ENCODE assay signal across 31 mouse cellular contexts in the genomic region with DNA sequence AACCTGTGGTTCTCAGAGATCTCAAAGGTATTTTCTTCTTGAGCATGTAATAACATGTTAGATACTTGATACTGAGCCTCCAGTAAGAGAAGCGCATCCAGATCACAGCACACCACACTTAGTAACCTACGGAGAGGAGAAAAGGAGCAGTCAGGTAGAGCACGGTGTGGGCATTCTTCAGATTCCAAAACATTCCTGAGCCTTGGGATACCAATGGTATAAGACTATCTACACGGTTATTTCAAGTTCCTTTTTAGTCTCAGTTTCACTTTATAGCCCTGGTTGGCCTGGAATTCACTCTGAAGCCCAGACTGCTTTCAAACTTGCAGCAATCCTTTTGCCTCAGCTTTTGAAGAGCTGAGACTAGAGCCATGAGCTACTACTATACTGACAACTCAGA.
"Had no signal": no experiment of that assay in that cellular context is flagged by ENCODE, and none has a peak within 500 bp of the region (broad histone marks: within the 10 kb centered on the region; RNA-seq: fewer than 3 reads in every experiment).

No protein-coding gene starts in this region.

- H3K27me3 ChIP-seq: limb, embryonic 12.5 days; limb, embryonic 13.5 days; limb, embryonic 15.5 days; liver, embryonic 12.5 days; liver, embryonic 13.5 days; liver, embryonic 15.5 days; lung, embryonic 15.5 days; megakaryocyte, embryonic 14.5 days; midbrain, embryonic 12.5 days; midbrain, embryonic 13.5 days; midbrain, embryonic 15.5 days; neural tube, embryonic 12.5 days had no signal

- H3K4me2 ChIP-seq: limb, embryonic 12.5 days; limb, embryonic 13.5 days; limb, embryonic 15.5 days; liver, embryonic 11.5 days; liver, embryonic 12.5 days; liver, embryonic 13.5 days; liver, embryonic 15.5 days; lung, embryonic 14.5 days; lung, embryonic 15.5 days; midbrain, embryonic 11.5 days; midbrain, embryonic 12.5 days; midbrain, embryonic 13.5 days; midbrain, embryonic 15.5 days; neural tube, embryonic 12.5 days had no signal

- H3K27ac ChIP-seq: left cerebral cortex, adult 2 months; limb, embryonic 10.5 days; limb, embryonic 12.5 days; limb, embryonic 13.5 days; limb, embryonic 15.5 days; liver, embryonic 12.5 days; liver, embryonic 13.5 days; liver, embryonic 14.5 days; liver, embryonic 15.5 days; lung, embryonic 15.5 days; macrophage; midbrain, embryonic 10.5 days; midbrain, embryonic 12.5 days; midbrain, embryonic 13.5 days; midbrain, embryonic 15.5 days; neural tube, embryonic 12.5 days had no signal

- H3K9me3 ChIP-seq: limb, embryonic 10.5 days; limb, embryonic 12.5 days; limb, embryonic 13.5 days; limb, embryonic 15.5 days; liver, embryonic 12.5 days; liver, embryonic 13.5 days; liver, embryonic 15.5 days; lung, embryonic 15.5 days; megakaryocyte, embryonic 14.5 days; midbrain, embryonic 10.5 days; midbrain, embryonic 12.5 days; midbrain, embryonic 13.5 days; midbrain, embryonic 15.5 days; neural tube, embryonic 12.5 days had no signal

- H3K36me3 ChIP-seq: limb, embryonic 10.5 days; limb, embryonic 12.5 days; limb, embryonic 13.5 days; limb, embryonic 15.5 days; liver, embryonic 12.5 days; liver, embryonic 13.5 days; liver, embryonic 15.5 days; lung, embryonic 15.5 days; midbrain, embryonic 10.5 days; midbrain, embryonic 12.5 days; midbrain, embryonic 13.5 days; midbrain, embryonic 15.5 days; neural tube, embryonic 12.5 days had no signal

- DNase-seq: left cerebral cortex, postnatal 4 days; liver; liver, embryonic 13.5 days; liver, postnatal 0 days; lung, adult 18-20 months; lung, embryonic 14.5 days; lung, postnatal 10 days; lung, postnatal 14 days; lung, postnatal 36 days; lung, postnatal 4 days; midbrain, embryonic 14.5 days had no signal

- ATAC-seq: liver, embryonic 12.5 days; liver, postnatal 0 days; midbrain, embryonic 13.5 days; midbrain, embryonic 15.5 days; midbrain, embryonic 16.5 days had no signal

- H3K4me1 ChIP-seq: limb, embryonic 10.5 days; limb, embryonic 12.5 days; limb, embryonic 13.5 days; limb, embryonic 15.5 days; liver, embryonic 12.5 days; liver, embryonic 13.5 days; liver, embryonic 15.5 days; lung, embryonic 15.5 days; megakaryocyte, embryonic 14.5 days; midbrain, embryonic 10.5 days; midbrain, embryonic 12.5 days; midbrain, embryonic 13.5 days; midbrain, embryonic 15.5 days; neural tube, embryonic 12.5 days had no signal

- H3K9ac ChIP-seq: limb, embryonic 12.5 days; limb, embryonic 13.5 days; limb, embryonic 15.5 days; liver, embryonic 12.5 days; liver, embryonic 13.5 days; liver, embryonic 14.5 days; liver, embryonic 15.5 days; liver, postnatal 0 days; lung, embryonic 14.5 days; lung, embryonic 15.5 days; midbrain, embryonic 12.5 days; midbrain, embryonic 13.5 days; midbrain, embryonic 15.5 days; neural tube, embryonic 12.5 days had no signal

- H3K4me3 ChIP-seq: left cerebral cortex, adult 2 months; limb, embryonic 10.5 days; limb, embryonic 12.5 days; limb, embryonic 13.5 days; limb, embryonic 15.5 days; liver, embryonic 12.5 days; liver, embryonic 13.5 days; liver, embryonic 15.5 days; lung, embryonic 15.5 days; megakaryocyte, embryonic 14.5 days; midbrain, embryonic 10.5 days; midbrain, embryonic 12.5 days; midbrain, embryonic 13.5 days; midbrain, embryonic 15.5 days; myocyte; neural tube, embryonic 12.5 days had no signal
